ENCODE assay signal across 39 mouse cellular contexts in the genomic region with DNA sequence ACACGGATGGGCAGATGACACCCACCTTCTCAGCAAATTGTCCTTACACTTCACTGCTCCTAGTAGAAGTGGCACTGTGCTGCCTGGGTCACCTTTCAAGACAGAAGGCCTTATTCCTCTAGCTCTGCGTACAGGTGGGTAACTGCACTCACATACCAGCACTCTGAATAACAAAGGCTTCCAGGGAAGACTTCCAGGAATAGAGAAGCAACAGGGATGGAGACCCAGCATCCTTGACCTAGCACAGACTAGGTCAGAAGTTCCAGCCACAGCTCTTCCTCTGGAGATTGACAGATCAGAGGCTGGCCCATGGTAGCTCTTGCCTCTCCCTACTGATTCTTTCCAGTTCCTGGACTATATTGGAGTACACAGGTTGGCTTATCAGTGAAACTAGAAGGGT. TPM values are rescaled to one million over a fixed set of nuclear protein-coding genes. Genes with fewer than 3 reads are reported as not detected.
"Had no signal": no experiment of that assay in that cellular context is flagged by ENCODE, and none has a peak within 500 bp of the region (broad histone marks: within the 10 kb centered on the region; RNA-seq: fewer than 3 reads in every experiment).

No protein-coding gene starts in this region.

- H3K36me3 ChIP-seq: limb, embryonic 10.5 days; limb, embryonic 12.5 days; limb, embryonic 13.5 days; limb, embryonic 15.5 days; liver, embryonic 12.5 days; liver, embryonic 13.5 days; liver, embryonic 15.5 days; lung, embryonic 15.5 days; midbrain, embryonic 10.5 days; midbrain, embryonic 12.5 days; midbrain, embryonic 13.5 days; midbrain, embryonic 15.5 days; neural tube, embryonic 12.5 days; neural tube, embryonic 13.5 days had no signal

- H3K9me3 ChIP-seq: limb, embryonic 10.5 days; limb, embryonic 12.5 days; limb, embryonic 13.5 days; limb, embryonic 15.5 days; liver, embryonic 12.5 days; liver, embryonic 13.5 days; liver, embryonic 15.5 days; lung, embryonic 15.5 days; midbrain, embryonic 10.5 days; midbrain, embryonic 12.5 days; midbrain, embryonic 13.5 days; midbrain, embryonic 15.5 days; neural tube, embryonic 12.5 days; neural tube, embryonic 13.5 days had no signal

- H3K27ac ChIP-seq: limb, embryonic 10.5 days; limb, embryonic 12.5 days; limb, embryonic 13.5 days; limb, embryonic 15.5 days; liver, embryonic 12.5 days; liver, embryonic 13.5 days; liver, embryonic 14.5 days; liver, embryonic 15.5 days; lung, embryonic 15.5 days; macrophage; midbrain, embryonic 10.5 days; midbrain, embryonic 12.5 days; midbrain, embryonic 13.5 days; midbrain, embryonic 15.5 days; neural tube, embryonic 12.5 days; neural tube, embryonic 13.5 days had no signal

- DNase-seq: left cerebral cortex, postnatal 4 days; liver; liver, embryonic 13.5 days; liver, postnatal 0 days; lung, adult 18-20 months; lung, embryonic 14.5 days; lung, postnatal 10 days; lung, postnatal 14 days; lung, postnatal 36 days; lung, postnatal 4 days; midbrain, embryonic 14.5 days had no signal

- H3K4me3 ChIP-seq: limb, embryonic 10.5 days; limb, embryonic 12.5 days; limb, embryonic 13.5 days; limb, embryonic 15.5 days; liver, embryonic 12.5 days; liver, embryonic 13.5 days; liver, embryonic 15.5 days; lung, embryonic 15.5 days; megakaryocyte, embryonic 14.5 days; midbrain, embryonic 10.5 days; midbrain, embryonic 12.5 days; midbrain, embryonic 13.5 days; midbrain, embryonic 15.5 days; myocyte; neural tube, embryonic 12.5 days; neural tube, embryonic 13.5 days had no signal

- H3K4me2 ChIP-seq: limb, embryonic 12.5 days; limb, embryonic 13.5 days; limb, embryonic 15.5 days; liver, embryonic 11.5 days; liver, embryonic 12.5 days; liver, embryonic 13.5 days; liver, embryonic 15.5 days; lung, embryonic 14.5 days; lung, embryonic 15.5 days; midbrain, embryonic 11.5 days; midbrain, embryonic 12.5 days; midbrain, embryonic 13.5 days; midbrain, embryonic 15.5 days; neural tube, embryonic 12.5 days; neural tube, embryonic 13.5 days had no signal

- ATAC-seq: liver, embryonic 12.5 days; liver, postnatal 0 days; midbrain, embryonic 13.5 days; midbrain, embryonic 15.5 days; midbrain, embryonic 16.5 days had no signal

- H3K27me3 ChIP-seq: limb, embryonic 12.5 days; limb, embryonic 13.5 days; limb, embryonic 15.5 days; liver, embryonic 12.5 days; liver, embryonic 13.5 days; liver, embryonic 15.5 days; lung, embryonic 15.5 days; midbrain, embryonic 12.5 days; midbrain, embryonic 13.5 days; midbrain, embryonic 15.5 days; neural tube, embryonic 12.5 days; neural tube, embryonic 13.5 days had no signal

- H3K9ac ChIP-seq: limb, embryonic 12.5 days; limb, embryonic 13.5 days; limb, embryonic 15.5 days; liver, embryonic 12.5 days; liver, embryonic 13.5 days; liver, embryonic 14.5 days; liver, embryonic 15.5 days; liver, postnatal 0 days; lung, embryonic 14.5 days; lung, embryonic 15.5 days; midbrain, embryonic 12.5 days; midbrain, embryonic 13.5 days; midbrain, embryonic 15.5 days; neural tube, embryonic 12.5 days; neural tube, embryonic 13.5 days had no signal

- H3K4me1 ChIP-seq: limb, embryonic 12.5 days; limb, embryonic 15.5 days; liver, embryonic 12.5 days; liver, embryonic 13.5 days; liver, embryonic 15.5 days; midbrain, embryonic 10.5 days; midbrain, embryonic 12.5 days; midbrain, embryonic 13.5 days; midbrain, embryonic 15.5 days; neural tube, embryonic 12.5 days; neural tube, embryonic 13.5 days had no signal

RNA-seq across cellular contexts. Expression of gene Gbp6, which starts 47.8 kb away (rescaled TPM):
- polyA plus RNA-seq: limb, embryonic 10.5 days had no signal

RNA-seq across cellular contexts. Expression of gene Gm43302, which starts 47.8 kb away (rescaled TPM):
- total RNA-seq: left cerebral cortex, postnatal 10 days; left cerebral cortex, postnatal 14 days; left cerebral cortex, postnatal 36 days; megakaryocyte, adult 5-6 weeks; megakaryocyte-erythroid progenitor cell, adult 5-6 weeks had no signal
- polyA plus RNA-seq: limb, embryonic 10.5 days; limb, embryonic 11.5 days; limb, embryonic 12.5 days; limb, embryonic 13.5 days; limb, embryonic 15.5 days; liver, embryonic 11.5 days; liver, embryonic 12.5 days; liver, embryonic 13.5 days; liver, postnatal 0 days; lung, embryonic 15.5 days; lung, embryonic 16.5 days; macrophage; midbrain, embryonic 10.5 days; midbrain, embryonic 11.5 days; midbrain, embryonic 12.5 days; midbrain, embryonic 13.5 days; midbrain, postnatal 0 days; neural tube, embryonic 13.5 days had no signal
